Mouse (Mus musculus): Measurements from ENCODE around the gene Spata7. TPM values are rescaled to one million over a fixed set of nuclear protein-coding genes. Genes with fewer than 3 reads are reported as not detected.

Gene Spata7
- polyA plus RNA-seq, 1 experiment from 2014 or later = 23.3 TPM

DNA sequence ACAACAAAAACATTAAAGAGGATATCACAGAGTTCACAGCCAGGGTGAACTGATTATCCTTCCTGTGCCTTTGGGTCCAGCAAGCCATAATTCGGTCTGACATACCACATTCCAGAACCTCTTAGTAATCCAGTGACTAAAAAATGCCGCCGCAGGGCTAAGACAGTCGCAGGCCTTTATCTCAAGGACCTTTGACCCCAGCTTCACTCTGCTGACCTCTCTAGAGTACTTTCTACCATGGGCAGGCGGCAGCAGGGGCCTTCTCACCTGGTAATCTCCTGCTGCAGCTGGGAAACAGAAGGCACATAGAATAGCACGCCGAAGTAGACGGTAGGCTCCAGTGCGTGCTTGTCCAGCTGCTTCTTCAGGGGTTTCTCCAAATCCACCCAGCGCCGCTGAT, 86.8 kb downstream of the Spata7 start:
- no peak overlapping the region for H3K27ac ChIP-seq
- no peak for ATAC-seq (ENCODE audit: insufficient number of reproducible peaks, insufficient read depth, low FRiP score, low TSS enrichment)
- no peaks in the 10 kb centered on the region for H3K27me3 ChIP-seq
- H3K9ac ChIP-seq = no peak overlapping the region
- H3K4me2 ChIP-seq (replicated peaks) = no peak overlapping the region
- H3K4me1 ChIP-seq = peaks cover 19% of the 10 kb centered on the region; the same call in 1 of the 2 replicates
- H3K36me3 ChIP-seq = no peaks in the 10 kb centered on the region
- 15% methylated on average over 11 of the region's 11 CpGs for WGBS
- no peaks in the 10 kb centered on the region for H3K9me3 ChIP-seq
- H3K4me3 ChIP-seq = no peak overlapping the region

DNA sequence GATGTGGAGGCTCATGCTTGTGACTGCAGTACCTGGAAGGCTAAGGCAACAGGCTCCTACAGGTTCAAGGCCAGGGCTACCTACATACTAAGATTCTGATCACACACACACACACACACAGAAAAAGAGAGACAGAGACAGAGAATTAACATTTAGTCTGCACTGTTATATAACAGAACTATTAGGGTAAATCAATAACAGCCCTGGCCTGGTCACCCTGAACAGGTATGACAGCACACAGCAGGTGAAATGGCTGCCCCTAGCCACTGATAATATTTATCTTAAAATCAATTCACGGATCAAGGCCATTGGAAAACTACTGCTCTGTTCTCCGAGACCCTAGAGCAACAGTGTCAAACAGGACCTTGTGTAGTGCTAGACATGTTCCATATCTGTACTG, 88.2 kb downstream of the Spata7 start:
- ATAC-seq (ENCODE audit: insufficient number of reproducible peaks, insufficient read depth, low FRiP score, low TSS enrichment) = no peak
- H3K4me3 ChIP-seq = no peak overlapping the region
- H3K4me2 ChIP-seq (replicated peaks) = no peak overlapping the region
- H3K36me3 ChIP-seq = no peaks in the 10 kb centered on the region
- no peaks in the 10 kb centered on the region for H3K9me3 ChIP-seq
- 84% methylated on average over 2 of the region's 2 CpGs for WGBS
- H3K4me1 ChIP-seq = peaks cover 26% of the 10 kb centered on the region; the same call in 1 of the 2 replicates
- no peak overlapping the region for H3K9ac ChIP-seq
- H3K27me3 ChIP-seq = no peaks in the 10 kb centered on the region
- no peak overlapping the region for H3K27ac ChIP-seq

Other genes starting within 250 kb of the Spata7 start
- gene Kcnk10, start 49.8 kb upstream of the Spata7 start, polyA plus RNA-seq (2016; fragmentation: Nextera tagmentation; extraction: Ambion mirVana) = 2.9 and 4.0 TPM in 2 replicates
- gene Ptpn21, start 109.2 kb downstream of the Spata7 start, polyA plus RNA-seq (2016; fragmentation: Nextera tagmentation; extraction: Ambion mirVana) = 6.7 and 7.0 TPM in 2 replicates
- gene Zc3h14, start 118.8 kb downstream of the Spata7 start, polyA plus RNA-seq (2016; fragmentation: Nextera tagmentation; extraction: Ambion mirVana) = 153 and 159 TPM in 2 replicates